Mouse (Mus musculus) adrenal gland, adult (tissue): ENCODE results near the gene Ros1.

ENCODE experiments used
- DNase-seq, 2 experiments: peaks; one replicate each; pipeline ENCODE4 v3.0.0; 2022 to 2023; ENCODE audit warnings: low spot score in 1 of 2; ENCODE audit not compliant: inconsistent age in 2 of 2

Gene Ros1

DNA sequence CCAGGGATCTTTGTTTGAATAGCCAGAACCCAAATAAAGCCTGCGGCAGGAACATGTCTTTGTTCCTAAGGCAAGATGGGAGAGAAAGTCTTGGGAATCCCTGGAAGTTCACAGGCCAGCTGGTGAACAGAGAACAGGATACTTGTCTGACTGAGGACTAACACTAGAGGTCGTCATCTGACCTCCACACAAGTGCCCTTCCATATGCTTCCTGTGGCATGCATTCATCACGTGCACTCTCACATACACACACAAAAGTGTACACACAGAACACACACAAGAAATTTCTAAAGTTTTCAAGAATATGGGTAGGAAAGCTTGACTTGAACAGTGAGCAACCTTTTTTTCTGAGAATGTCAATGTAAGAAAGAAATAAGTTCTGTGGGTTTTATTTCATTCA lies 34.4 kb downstream of the Ros1 start:
- no peak for DNase-seq

DNA sequence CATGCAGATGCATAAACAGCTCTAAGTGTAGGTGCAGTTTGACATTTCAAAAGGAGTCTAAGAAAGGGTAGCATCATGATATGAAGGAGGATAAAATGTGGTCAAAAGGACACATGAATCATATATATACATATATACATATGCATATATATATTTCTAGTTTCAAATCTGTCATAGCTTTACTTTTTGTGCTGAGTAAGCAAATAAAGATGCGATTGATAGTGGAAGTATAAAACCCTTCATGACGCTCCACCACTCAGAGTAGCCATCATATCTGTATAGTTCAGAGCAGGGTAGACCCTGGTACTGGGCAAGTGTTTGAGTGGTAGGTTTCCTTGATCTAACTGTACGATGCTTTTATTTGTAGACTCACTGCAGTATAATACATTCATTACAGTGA lies 35.3 kb downstream of the Ros1 start:
- DNase-seq = no peak

DNA sequence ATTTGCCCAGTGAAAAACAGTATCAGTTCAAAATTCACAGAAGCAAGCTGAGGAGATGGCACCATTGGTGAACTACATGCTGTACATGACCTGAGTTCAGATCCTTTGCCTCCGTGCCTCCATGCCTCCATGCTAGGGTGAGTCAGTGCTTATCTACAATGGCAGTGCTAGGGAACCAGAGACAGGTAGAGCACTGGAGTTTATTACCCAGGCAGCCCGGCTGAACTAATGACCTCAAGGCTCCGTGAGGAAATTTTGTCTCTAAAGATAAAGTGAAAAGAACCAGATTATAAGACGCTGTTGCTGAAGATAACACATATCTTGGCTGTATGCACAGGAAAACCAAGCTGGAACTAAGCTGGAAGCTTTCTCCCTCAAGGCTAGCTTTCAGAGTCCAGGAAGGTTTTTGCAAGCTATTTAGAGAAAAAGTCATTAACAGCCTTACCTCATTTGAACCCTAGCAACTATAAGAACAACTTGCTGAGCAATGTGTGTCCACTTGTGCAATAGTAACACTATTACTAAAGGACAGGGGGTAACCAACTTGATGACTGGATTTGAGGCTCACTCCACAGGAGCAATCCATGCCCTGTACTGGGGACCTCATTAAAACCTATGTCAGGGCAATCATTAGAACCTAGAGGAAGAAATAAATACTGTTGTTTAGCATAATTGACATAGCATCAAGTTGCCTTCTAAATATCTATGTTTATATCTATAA lies 61.5 kb downstream of the Ros1 start:
- DNase-seq = peak in 1 of 2 experiments; percentile 9

DNA sequence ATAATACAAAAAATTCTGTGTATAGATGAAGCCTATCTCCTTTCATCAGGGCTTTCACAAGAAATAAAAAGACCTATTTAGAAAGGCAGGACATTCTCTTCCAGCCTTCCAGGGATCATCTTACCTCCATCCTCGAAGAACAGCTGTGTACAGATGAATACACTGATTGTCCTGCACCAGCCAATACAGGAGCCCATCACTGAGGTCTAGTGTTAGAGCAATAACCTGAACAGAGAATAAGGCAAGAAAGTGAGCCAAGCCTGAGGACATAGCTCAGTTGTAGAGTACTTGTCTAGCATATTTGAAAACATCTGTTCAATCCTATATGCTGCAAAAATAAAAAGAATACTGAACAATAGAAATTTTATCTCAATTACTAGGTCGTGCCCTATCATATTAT lies 64.3 kb downstream of the Ros1 start:
- peak in 1 of 2 experiments; percentile 11 for DNase-seq

DNA sequence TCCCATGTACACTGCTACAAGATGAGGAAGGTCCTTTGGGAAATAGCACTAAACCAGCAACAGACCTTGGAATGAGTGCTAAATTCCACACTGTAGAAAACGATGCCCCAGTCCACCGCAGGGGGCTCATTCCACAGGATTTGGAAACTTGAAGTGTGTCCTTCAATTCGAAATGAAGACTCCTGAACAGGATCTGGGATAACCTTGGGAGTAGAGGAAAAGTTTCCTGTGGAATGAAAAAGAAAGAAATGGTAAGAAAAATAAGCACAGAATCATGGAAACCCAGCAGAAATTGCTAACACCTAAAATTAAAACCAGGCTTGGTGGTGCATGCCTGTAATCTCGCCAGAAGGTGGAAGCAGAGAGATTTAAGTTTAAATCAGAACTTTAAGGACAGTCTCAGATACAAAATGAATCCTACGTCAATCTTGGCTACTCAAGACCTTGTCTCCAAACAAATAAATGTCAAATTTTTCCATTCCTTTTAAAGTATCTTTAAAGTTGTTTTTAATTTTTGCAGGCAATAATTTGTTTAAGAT lies 66.1 kb downstream of the Ros1 start:
- peak in 1 of 2 experiments; percentile 10 for DNase-seq

DNA sequence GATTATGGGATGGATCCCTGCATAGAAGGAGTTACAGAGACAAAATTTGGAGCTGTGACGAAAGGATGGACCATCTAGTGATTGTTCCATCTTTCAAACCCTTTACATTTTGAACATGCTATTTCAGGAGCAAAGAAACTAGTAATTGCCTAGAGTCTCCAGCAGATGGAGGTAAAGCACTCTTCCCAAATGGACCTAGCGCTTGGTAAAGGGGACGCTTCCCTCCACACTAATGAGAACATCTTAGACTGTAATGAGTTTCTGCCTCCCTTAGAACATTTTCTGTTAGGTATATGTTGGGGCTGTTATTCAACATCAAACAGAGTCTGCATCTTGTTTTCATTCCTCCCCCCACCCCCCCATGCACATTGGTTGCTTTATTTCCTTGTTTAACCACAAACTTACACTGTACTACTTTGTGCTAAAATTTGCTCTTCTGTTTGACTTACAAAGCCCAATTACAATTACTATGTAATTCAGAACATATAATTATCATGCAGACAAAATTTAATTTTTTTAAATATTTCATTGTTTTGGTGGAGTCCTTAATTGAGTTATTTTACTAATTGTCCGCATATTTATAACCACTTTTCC lies 88.8 kb downstream of the Ros1 start:
- peak in 1 of 2 experiments; percentile 57 for DNase-seq

DNA sequence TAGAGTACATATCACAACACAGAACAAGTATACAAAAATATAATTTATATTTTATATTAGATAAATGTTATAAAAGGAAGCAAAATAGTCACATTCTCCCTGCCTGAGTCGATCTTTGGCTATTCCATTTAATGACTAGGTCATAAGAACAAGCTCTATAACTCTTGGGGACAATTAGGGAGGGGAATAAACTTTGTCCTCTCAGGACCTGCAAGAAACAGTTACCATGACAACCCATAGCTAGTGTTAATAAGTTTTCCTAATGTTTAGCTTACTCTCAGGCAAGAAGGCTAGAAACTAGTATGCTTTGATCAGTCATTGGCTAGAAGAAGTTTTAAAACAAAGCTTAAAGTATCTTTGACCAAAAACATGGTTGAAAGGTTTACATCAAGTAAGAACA lies 93.8 kb downstream of the Ros1 start:
- no peak for DNase-seq

DNA sequence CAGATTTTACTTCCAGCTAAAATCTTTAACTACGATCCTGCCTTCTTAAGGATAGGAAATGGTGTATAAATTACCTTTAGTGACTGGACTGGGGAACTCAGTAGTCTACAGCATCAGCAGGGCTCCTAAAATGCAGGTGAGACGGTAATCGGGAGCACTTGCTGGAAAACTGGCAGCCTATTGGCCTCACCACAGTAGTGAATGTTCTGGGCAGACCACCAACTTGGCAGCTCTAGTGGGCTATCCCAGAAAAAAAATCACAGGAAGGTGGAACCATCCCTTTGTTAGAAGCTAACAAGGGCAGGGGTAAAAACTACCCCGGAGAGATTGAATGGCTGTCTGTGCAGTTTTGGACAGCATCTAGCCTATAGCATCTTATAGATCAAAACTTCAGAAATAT lies 102.9 kb downstream of the Ros1 start:
- DNase-seq = no peak

DNA sequence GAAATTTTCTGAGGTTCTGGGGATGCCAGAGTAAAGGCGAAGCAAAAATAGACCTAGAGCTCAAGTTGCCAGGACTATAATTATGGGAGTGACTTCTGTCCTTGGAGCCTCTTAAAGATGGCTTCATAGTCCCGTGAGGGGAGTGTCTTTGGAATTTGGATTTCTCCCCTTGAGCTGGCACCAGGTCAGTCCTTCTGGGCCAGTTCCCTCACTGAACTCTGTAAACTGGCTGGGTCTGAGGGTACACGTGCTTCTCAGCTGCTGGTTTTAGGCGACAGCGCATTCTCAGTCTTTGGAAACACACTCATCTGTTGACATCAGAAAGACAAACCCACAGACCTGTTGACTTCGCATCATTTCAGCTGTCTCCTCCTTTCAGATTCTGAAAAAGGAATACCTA lies 108.4 kb downstream of the Ros1 start:
- no peak for DNase-seq

DNA sequence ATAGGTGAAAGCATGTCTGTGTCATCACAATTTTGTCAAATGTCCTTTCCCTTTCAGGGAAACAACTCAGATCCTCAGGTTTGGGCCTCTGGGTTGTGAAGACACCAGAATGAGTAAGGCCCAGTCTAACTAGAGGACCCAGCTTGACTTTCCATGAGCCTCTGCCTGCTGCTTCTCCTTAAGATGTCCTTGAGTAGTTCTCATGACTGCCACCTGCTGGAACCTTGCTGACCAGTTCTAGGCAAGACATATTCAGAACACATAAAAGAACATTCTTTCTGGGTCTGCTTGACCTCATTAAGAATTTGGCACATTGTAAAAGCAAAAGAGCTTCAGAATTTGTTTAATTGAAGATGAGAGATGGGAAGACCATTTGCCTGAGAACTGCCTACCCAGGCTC lies 122.6 kb downstream of the Ros1 start:
- DNase-seq = peak; percentile 33 to 82

DNA sequence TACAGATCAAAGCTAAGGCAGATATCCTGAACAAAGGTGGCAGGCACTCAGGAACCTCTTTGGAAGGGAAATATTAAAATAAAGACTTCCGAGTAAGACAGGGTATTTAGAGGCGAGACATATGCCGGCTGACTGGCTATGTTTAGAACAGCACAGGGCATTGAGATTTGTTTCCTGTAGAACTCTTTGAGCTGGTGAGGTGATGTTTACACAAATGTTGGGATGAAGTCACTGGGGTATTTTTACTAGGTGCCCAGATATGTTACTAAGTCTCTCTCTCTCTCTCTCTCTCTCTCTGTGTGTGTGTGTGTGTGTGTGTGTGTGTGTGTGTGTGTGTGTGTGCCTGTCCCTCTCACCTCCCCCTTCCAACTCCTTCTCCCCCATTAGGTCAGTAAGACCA lies 146.8 kb downstream of the Ros1 start:
- no peak for DNase-seq

DNA sequence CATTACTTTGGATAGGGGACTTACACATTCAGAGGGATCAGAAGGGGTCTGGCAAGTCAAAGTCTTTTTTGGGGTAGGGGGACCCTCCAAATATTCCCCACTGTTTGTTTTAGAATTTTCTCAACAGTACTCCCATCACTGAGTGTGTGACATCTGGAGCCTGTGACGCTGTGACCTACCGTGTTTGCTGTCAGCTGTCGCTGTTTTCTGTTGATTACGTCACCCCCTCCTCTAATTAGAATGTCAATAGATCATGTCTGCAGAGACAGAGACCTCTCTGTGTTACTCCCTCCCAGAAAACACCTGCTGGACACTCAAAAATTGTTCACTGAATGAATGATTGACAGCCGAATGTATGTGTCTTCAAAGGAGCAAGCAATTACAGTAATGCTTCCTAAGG lies 152.0 kb downstream of the Ros1 start:
- no peak for DNase-seq

DNA sequence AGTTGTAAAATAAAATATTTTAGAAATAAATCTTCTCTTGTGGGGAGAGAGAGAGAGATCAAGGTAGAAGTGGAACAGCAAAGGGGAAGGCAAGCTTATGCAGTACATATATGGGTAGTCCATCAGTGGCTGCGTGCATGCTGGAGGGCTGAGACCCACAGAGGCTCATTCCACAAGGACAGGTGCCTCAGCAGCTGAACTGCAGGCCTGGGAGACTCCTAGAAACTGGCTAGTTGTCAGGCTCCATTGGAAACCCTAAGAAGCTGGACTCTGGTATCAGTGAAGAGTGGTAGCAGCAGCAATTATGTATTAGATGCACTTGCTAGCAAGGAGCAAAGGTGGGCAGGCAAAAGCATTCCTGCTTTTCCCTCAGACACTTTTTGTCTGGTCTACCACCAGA lies 155.7 kb downstream of the Ros1 start:
- no peak for DNase-seq

DNA sequence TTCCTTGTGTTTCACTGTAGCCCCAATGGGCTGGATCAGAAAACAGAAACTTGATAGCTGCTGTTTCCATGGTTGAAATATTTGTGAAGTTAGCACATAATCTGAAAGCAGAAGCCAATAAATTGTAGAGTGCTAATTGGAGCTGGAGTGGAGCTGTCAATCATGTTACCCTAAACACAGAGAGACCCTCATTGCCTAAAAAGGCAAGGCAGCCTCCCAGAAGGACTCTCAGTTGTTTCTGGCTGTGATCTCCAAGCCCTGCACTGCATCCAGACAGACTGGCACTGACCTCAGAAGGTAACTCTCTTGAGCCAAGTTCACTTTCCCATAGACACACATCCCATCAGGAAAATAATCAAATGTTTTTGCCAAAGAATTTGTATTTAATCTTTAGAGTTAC lies 161.3 kb downstream of the Ros1 start:
- no peak for DNase-seq

DNA sequence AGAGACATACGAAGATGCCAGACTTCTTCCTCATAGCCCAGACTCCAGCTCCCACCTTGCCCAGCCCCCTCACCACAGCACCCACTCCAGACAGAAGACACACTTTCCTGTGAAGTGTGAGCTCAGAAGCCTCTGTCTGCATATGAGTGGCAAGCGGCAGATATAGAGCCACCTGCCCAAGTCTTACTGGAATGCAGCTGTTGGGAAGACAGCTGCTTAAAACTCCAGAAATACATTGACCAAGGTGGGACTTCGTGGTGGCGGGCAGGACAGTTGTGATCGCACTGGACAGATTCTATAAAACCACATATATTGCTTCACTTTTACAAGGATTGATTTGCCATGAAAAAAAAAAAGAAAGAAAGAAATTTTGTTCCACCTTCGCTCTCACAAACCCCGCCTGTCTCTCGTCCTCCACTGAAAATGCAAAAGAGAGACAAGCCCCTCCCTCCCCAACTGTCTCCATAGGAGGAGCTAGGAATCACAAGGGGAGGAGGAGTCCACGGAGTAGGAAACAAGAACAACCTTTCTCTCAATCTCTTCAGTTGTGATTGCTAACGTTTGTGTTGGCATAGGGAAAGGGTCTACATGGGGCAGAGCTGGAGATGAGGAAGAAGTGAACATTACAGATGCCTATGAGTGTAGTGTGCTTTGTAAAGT lies 165.5 kb downstream of the Ros1 start:
- no peak for DNase-seq

DNA sequence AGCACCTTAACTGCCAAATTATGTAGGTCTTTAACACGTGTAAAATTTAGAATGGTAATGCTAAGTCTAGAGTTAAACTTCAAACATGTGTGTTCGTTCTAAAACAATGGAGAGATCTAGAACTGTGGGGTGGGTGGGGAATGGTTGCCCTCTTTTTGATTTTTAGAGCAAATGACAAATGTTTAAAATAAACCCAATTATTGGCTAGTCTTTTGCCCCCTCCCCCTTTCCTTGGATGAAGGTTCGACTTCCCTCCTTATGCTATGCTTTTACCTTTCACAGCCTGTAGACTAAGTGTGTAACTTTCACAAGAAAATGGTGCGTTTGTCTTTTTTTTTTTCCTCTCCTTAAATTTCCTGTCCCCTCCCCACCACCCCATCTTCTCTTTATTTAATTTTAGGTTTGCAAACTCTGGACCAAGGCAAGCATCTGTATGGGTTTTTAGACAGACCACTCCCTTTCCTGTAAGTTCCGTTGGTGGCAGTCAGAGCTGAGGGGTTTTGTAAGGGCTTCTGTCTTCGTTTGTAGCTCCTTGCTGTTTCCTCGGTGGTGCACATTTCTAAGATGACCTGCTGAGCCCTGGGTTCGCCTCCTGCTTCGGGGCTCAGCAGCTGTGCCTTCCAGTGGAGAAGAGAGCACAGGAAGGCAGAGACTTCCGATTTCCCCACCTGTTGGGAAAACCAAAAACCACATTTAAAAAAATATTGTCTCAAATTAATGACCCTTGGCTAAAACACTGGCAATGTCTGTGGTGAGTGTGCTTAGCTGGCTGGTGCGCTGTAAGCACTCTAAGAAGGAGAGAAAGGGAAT lies 166.3 kb downstream of the Ros1 start:
- DNase-seq = no peak

DNA sequence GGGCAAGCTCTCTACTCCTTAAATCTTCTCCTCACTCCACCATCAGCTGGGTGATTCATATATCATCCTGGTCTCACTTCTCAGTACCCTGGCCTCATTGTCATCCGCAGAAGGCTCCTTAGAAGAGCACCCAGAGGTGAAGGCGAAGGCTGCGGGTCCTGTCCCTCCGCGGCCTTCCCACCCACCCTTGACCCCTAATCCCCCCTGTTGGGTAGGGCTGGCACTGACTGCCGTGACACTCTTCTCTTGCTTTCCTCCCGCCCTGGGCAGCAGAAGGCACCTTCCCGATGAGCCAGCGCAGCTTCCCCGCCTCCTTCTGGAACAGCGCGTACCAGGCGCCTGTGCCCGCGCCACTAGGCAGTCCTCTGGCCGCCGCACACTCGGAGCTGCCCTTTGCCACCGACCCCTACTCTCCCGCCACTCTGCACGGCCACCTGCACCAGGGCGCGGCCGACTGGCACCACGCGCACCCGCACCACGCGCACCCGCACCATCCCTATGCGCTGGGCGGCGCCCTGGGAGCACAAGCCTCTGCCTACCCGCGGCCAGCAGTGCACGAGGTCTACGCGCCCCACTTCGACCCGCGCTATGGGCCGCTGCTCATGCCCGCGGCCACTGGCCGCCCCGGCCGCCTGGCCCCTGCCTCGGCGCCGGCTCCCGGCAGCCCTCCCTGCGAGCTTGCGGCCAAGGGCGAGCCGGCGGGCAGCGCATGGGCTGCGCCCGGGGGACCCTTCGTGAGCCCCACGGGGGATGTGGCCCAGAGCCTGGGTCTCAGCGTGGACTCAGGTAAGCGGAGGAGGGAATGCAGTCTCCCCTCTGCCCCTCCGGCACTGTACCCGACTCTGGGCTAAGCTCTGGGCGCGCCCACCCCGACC lies 167.6 kb downstream of the Ros1 start:
- no peak for DNase-seq

DNA sequence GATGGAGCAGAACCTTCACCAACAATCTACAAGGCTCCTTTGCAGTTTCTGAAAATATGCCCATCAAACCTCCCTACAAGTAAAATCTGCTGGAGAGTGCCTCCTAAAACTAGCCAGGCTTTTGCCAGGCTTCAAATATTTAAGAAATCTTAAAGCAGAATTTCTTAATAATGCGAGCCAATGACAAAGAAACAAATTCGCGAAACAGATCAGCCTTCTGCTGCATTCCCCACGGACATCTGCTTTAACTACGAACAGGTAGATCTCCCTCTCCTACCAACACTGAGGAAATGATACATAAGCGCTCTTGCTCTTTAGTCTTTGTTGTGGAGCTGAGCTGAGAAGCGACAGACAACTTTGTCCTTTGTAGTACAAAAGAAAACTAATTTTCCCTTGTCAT lies 169.2 kb downstream of the Ros1 start:
- DNase-seq = no peak

DNA sequence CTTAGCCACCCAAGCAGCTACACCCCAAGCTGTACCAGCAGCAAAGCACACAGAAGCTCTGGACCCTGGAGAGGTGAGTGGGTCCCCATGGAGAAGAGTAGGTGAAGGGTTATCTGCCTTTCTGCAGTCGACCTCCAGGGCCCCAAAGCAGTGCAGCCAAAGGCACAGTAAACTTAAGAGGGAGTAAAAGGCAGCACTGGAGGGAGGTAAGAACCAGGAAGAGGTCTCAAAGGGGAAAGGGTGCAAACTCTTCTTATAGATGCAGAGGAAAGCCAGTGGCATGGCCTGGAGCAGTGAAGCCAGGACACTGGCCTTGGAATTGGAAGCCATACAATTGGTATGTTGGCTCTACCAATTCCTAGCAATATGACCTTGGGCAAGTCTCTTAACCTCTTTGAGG lies 169.8 kb downstream of the Ros1 start:
- no peak for DNase-seq

DNA sequence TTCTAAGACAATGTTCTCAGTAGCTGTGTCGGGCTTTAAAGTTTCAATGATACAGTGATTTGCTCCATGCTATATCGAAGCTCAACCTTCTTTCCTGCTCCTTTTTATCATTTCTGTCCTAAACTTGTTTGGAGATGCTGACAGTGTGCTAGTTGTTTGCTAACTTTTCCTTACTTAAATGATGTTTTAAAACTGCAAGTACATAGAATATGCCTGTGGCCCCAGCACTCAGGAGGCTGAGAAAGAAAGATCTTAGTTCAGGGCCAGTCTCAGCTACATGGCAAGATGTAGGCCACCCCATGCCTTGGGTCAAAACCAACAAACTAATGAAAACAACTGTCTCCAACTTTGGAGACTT lies 171.0 kb downstream of the Ros1 start:
- DNase-seq = no peak
